Mouse (Mus musculus) midbrain, embryonic 10.5 days (tissue): ENCODE measurements at regions not wholly inside any gene's neighbourhood (a gene's known extent, or its start where the extent isn't known, plus 50 kb on each side); places are given as distances from the start of the nearest gene placed in this dataset.

ENCODE experiments used
- DNase-seq: peaks from one replicate; pipeline ENCODE4 v3.0.0-alpha.2; 2017; ENCODE audit warnings: low spot score
- H3K27ac ChIP-seq: fragments of 300-500 bp; sonication (generic); replicated peaks from 2 replicates; pipeline ENCODE4 v1.5.1; 2016; ENCODE audit warnings: mild to moderate bottlenecking
- H3K27me3 ChIP-seq: fragments of 300-500 bp; sonication (generic); 2 replicates; pipeline ENCODE4 v1.6.1; 2016; ENCODE audit warnings: low read depth, mild to moderate bottlenecking; ENCODE audit not compliant: poor library complexity, severe bottlenecking
- H3K36me3 ChIP-seq: fragments of 300-500 bp; sonication (generic); 2 replicates; pipeline ENCODE4 v1.6.1; 2016; ENCODE audit warnings: mild to moderate bottlenecking, moderate library complexity
- H3K4me1 ChIP-seq: fragments of 300-500 bp; sonication (generic); 2 replicates; pipeline ENCODE4 v1.6.1; 2016
- H3K4me3 ChIP-seq: fragments of 300-500 bp; sonication (generic); 2 replicates; pipeline ENCODE4 v1.5.1; 2016; ENCODE audit warnings: mild to moderate bottlenecking, moderate library complexity
- H3K9me3 ChIP-seq: fragments of 300-500 bp; sonication (generic); replicated peaks from 2 replicates; pipeline ENCODE4 v1.6.1; 2016; ENCODE audit warnings: mild to moderate bottlenecking
- WGBS: fragments of 180-500 bp; shearing (Covaris S2); methylation state at CpG from one replicate; pipeline ENCODE4 v1.1.7; 2016; 5-methylcytosine and 5-hydroxymethylcytosine counted together

DNA sequence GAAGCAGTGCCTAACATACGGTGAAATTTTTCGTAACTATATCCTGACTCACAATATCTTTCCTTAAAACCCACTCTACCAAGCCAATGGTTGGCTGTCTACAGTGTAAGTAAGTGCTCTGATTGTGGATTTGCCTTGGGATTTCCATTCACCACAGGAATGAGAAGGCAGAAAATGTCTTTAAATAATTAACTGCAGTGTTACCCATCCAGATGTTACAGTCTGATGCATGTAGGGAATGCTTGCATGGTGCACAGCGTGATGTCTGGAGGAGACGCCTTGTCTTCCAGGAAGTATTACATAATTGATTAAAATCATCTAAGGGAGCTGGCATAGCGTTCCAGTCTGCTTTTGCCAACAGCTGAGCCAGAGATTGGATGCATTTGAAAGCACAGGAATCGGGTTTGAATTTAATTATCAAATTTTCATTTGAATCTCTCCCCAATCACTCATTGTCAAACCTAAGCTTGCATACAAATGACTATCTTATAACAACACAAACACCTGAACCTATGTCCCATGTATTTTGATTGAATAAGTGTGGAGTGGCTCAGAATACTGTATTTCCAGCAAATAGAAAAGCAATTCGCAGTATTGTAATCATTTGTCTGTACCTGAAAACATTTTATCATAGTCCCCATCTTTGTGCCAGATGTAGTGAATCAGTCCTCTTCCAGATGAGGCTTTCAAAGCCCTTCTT, 170.8 kb upstream of the Ano5 start:
- WGBS, result 84% methylated on average over 7 of the region's 7 CpGs
- no peaks in the 10 kb centered on the region for H3K36me3 ChIP-seq
- H3K4me1 ChIP-seq, result no peaks in the 10 kb centered on the region
- H3K27ac ChIP-seq, result no peak overlapping the region
- no peak for DNase-seq
- H3K4me3 ChIP-seq, result no peak overlapping the region
- H3K27me3 ChIP-seq, result no peaks in the 10 kb centered on the region
- no peaks in the 10 kb centered on the region for H3K9me3 ChIP-seq

DNA sequence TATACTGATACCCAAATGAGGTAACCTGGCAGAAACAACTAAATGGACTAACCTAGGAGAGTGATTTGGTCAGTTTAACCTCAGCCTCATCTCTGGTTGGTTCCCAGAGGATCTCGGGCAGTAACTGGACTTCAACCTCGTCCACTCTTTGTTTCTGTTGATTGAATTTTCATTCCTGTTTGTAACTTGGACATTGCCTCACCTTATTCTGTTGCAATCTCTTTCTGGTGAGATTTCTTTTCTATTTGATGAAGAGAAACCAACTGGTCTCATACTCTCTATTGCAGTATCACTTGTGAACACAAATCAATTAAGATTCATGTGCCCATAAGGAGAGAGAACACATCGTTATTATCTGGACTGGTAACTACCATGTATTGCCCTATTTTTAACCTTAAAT, 163.3 kb upstream of the Ano5 start:
- Histone ChIP-seq H3K27ac (no peak overlapping the region), H3K27me3 (no peaks in the 10 kb centered on the region), H3K4me1 (no peaks in the 10 kb centered on the region), H3K9me3 (no peaks in the 10 kb centered on the region), H3K36me3 (no peaks in the 10 kb centered on the region), H3K4me3 (no peak overlapping the region)
- DNase-seq, result no peak
- 91% methylated on average over 3 of the region's 3 CpGs for WGBS

DNA sequence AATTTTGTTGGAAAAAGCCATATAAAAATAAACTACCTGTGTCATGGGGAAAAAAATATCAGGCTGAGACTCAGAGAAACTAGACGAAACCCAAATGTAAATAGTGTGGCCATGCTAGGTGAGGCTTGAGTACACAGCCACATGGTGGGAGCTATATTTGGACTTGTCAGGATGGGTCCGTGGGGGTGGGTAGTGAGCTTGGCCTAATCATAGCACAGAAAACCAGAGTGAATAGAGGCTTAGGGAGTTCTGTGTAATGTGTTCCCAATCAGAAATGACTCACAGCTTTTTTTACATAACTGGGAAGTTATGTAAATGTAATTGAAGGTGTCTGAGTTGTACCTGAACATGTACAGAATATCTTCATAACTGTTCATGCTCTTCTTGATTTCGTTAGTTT, 150.7 kb upstream of the Ano5 start:
- H3K4me1 ChIP-seq, result no peaks in the 10 kb centered on the region
- DNase-seq, result no peak
- 79% methylated on average over 3 of the region's 3 CpGs for WGBS

DNA sequence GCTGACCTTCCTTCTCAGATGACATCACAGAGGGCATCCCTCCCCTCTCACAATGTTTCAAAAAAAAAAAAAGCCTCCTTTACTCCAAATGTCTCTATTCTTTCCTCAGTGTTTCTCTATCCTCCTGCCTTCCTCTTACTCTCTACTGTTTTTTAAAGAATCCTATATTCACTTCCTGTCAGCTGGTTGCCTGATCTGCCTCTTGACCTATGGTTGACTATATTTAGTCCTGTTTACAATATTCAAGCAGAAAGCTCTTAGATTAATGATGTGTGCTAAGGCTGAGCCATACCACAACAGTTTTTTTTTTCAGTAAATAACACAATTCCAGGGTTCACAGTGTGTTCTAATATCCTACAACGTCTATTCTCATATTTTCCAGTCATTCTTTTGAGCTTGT, 133.2 kb upstream of the Ano5 start:
- 79% methylated on average over 1 of the region's 1 CpGs for WGBS
- no peaks in the 10 kb centered on the region for H3K27me3 ChIP-seq
- no peak for DNase-seq

More for the DNA sequence above, 150.7 kb upstream of the Ano5 start:
- no peaks in the 10 kb centered on the region for H3K36me3 ChIP-seq
- no peak overlapping the region for H3K4me3 ChIP-seq
- no peak overlapping the region for H3K27ac ChIP-seq
- no peaks in the 10 kb centered on the region for H3K27me3 ChIP-seq
- no peaks in the 10 kb centered on the region for H3K9me3 ChIP-seq

More for the DNA sequence above, 133.2 kb upstream of the Ano5 start:
- Histone ChIP-seq H3K4me3 (no peak overlapping the region), H3K36me3 (no peaks in the 10 kb centered on the region), H3K9me3 (no peaks in the 10 kb centered on the region), H3K27ac (no peak overlapping the region), H3K4me1 (no peaks in the 10 kb centered on the region)
